Mouse (Mus musculus) 416B (cell line): ENCODE data around the gene Apon.
"Not testable (repeated sequence)": the region's sequence is repeated elsewhere in the genome, so short reads cannot be mapped to it uniquely, and the experiment has no call there.

ENCODE experiments used
- DNase-seq: peaks from one replicate; pipeline ENCODE4 v3.0.0; 2011; ENCODE audit warnings: low read depth

Gene Apon

GRCm38 (mm10) chr10:128253677-128254255 lies at the start of gene Apon:
Apon (plus strand) TSS chr10:128254096.
- DNase-seq: no peak

- no peak for DNase-seq
Observed at GRCm38 (mm10) chr10:128204941-128205340, 49.0 kb upstream of the Apon start.

GRCm38 (mm10) chr10:128208326-128208725 lies 45.6 kb upstream of the Apon start:
- no peak for DNase-seq

GRCm38 (mm10) chr10:128209311-128210009 lies 44.4 kb upstream of the Apon start:
- DNase-seq: no peak

GRCm38 (mm10) chr10:128210131-128210530 lies 43.8 kb upstream of the Apon start:
- no peak for DNase-seq

GRCm38 (mm10) chr10:128210954-128211353 lies 42.9 kb upstream of the Apon start:
- DNase-seq: peak; percentile 49

GRCm38 (mm10) chr10:128211390-128212108 lies 42.3 kb upstream of the Apon start, which contains the start of gene Spryd4:
Spryd4 (minus strand) TSS chr10:128211807.
- peak; percentile 93 for DNase-seq

GRCm38 (mm10) chr10:128212148-128212547 lies 41.7 kb upstream of the Apon start:
- no peak for DNase-seq

- DNase-seq: peak; percentile 90
Observed at GRCm38 (mm10) chr10:128212871-128213323, 41.0 kb upstream of the Apon start.

GRCm38 (mm10) chr10:128214112-128214511 lies 39.8 kb upstream of the Apon start:
- not testable (repeated sequence) for DNase-seq

- peak; percentile 61 for DNase-seq
Observed at GRCm38 (mm10) chr10:128214981-128215380, 38.9 kb upstream of the Apon start.

GRCm38 (mm10) chr10:128218387-128219117 lies 35.3 kb upstream of the Apon start:
- DNase-seq: no peak

- DNase-seq: peak; percentile 26
Observed at GRCm38 (mm10) chr10:128221533-128222286, 32.2 kb upstream of the Apon start.

- DNase-seq: no peak
Observed at GRCm38 (mm10) chr10:128225064-128225463, 28.8 kb upstream of the Apon start.

- no peak for DNase-seq
Observed at GRCm38 (mm10) chr10:128225538-128225937, 28.4 kb upstream of the Apon start, which contains the start of gene Mip. Mip (plus strand) TSS chr10:128225838.

- DNase-seq: peak; percentile 15
Observed at GRCm38 (mm10) chr10:128227592-128227991, 26.3 kb upstream of the Apon start.

GRCm38 (mm10) chr10:128228009-128228408 lies 25.9 kb upstream of the Apon start:
- no peak for DNase-seq

GRCm38 (mm10) chr10:128230582-128230981 lies 23.3 kb upstream of the Apon start:
- no peak for DNase-seq

GRCm38 (mm10) chr10:128231146-128231545 lies 22.8 kb upstream of the Apon start:
- peak; percentile 74 for DNase-seq

GRCm38 (mm10) chr10:128231697-128232419 lies 22.0 kb upstream of the Apon start, which contains the start of gene Timeless:
Timeless (plus strand) TSS chr10:128232065.
- DNase-seq: peak; percentile 93
